Mouse (Mus musculus): ENCODE data around the gene Serpinb1a.
A peak's percentile ranks its signal among the peaks of the same experiment; 100 is the strongest.

Serpinb1a gene

GRCm38 (mm10) chr13:32834513-32834912 is 16.5 kb downstream of the Serpinb1a start:
- DNase-seq (ENCODE audit: low read depth, low spot score) = no peak

DNA sequence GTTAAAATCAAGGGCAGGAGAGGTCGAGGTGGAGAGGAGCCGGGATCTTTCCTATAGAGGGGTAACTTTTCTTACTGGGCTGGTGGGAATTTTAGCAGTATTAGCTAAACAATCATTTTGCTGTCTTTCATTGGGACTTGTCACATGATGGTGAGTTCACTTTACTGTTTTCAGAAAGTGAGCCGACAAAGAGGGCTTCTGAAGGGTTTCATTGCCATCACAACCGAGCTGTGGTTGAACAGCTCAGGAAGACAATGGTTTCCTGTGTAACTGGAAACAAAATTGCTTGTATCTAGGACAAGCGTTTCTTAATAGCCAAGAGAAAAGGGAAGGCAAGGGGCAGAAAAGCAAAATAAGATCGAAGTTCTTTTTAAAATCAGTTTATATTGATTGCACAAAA is 17.7 kb downstream of the Serpinb1a start:
- DNase-seq (ENCODE audit: low read depth, low spot score) = peak; percentile 59

DNA sequence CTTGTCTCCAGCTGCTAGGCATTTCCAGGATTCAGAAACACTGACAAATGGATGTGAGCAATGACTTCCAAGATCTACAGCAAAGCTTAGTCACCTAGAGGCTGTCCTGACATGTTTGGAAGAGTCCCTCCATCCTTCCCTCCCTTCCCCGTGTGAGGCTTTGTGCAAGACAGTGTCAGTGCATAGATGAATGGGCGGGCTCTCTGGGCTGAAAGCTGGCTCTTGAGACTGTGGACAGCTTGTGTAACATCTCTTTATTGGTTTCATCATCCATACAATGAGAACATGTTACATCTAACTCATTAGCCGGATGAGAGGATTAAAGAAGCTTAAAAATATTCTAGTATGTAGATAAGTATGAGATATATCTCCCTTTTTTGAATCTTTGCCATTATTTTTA is 18.2 kb downstream of the Serpinb1a start:
- no peak for DNase-seq (ENCODE audit: low read depth, low spot score)

DNA sequence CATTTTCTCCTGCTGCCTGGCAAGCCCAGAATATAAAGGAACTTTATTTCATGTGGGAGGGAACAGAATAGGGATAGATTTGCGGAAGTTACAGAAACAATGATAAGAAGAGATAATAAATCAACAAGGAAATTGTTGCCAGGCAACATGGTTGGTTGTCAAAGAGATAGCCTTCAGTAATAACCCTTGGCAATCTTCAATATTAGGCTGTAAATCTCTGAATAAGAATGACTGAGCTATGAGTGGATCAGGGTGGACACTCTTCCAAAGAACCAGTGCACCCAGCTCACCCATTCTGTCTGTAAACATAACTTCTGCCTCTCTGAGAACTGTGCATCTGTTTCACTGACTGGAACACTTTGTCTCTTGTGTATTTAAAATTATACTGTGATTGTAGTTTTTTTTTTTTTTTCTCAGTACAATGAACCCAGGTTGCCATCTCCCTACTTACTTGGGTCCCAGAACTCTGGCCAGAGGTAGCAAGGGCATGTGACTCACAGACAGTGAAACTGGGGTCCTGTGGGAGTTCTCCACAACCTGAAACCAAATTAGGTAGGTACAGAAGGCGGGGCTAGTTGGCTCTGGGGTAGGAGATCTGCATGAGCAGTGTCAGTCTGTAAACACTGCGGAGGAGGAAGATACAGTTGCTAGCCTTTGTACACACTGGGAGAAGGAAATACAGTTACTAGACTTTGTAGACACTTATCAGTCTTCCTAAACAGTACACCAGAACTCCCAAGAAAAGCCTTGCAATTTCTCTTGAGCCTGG is 19.3 kb downstream of the Serpinb1a start:
- DNase-seq (ENCODE audit: low read depth, low spot score) = no peak

- no peak for DNase-seq (ENCODE audit: low read depth, low spot score)
Measured at GRCm38 (mm10) chr13:32828886-32829285, 22.1 kb downstream of the Serpinb1a start.

- DNase-seq (ENCODE audit: low read depth, low spot score) = no peak
Measured at GRCm38 (mm10) chr13:32827951-32828350, 23.0 kb downstream of the Serpinb1a start.

GRCm38 (mm10) chr13:32827111-32827822 is 23.7 kb downstream of the Serpinb1a start:
- DNase-seq (ENCODE audit: low read depth, low spot score) = no peak

GRCm38 (mm10) chr13:32825546-32825945 is 25.4 kb downstream of the Serpinb1a start:
- DNase-seq (ENCODE audit: low read depth, low spot score) = no peak

DNA sequence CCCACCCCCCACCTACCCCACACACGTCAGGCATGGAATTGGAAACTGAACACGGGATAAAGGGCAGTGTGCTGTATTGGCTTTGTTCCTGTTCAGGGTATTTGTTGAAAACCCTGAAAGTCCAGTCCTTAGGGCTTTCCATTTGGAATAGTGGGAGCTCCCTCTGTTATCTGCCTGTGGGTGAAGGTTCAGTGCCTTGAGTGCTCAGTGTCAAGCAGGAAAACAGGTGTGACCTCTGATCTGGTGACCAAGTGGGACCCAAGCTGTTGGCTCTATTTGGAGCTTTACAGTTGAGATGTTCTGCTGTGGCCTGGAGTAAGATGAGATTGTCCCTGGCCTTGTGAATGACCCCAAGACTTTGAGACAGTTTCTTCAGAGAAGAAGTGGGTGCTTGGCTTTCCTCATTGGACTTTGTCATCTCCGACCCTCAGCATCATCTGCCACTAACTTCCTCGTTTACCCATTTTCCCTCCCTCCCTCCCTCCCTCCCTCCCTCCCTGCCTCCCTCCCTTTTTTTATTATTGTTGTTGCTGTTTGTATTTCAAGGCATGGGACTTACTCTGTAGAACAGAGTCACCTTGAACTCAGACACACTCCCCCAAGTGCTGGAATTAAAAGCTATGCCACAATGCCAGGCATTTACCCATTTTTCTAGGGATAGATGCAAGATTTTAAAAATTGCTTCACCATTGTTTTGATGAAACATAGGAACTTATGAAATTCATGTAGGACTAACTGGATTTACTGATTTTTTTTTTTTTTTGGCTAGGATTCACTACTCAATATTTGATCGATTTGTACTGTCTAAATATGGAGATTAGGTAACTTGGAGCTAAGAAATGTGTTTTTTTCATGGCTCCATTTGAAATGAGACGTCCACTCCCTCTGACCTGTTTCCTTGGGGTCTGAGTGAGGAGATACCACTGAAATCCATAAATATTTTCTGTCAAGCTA is 26.3 kb downstream of the Serpinb1a start:
- no peak for DNase-seq (ENCODE audit: low read depth, low spot score)

GRCm38 (mm10) chr13:32823126-32823525 is 27.9 kb downstream of the Serpinb1a start:
- DNase-seq (ENCODE audit: low read depth, low spot score) = no peak

GRCm38 (mm10) chr13:32821671-32822070 is 29.3 kb downstream of the Serpinb1a start:
- DNase-seq (ENCODE audit: low read depth, low spot score) = no peak

- no peak for DNase-seq (ENCODE audit: low read depth, low spot score)
Measured at GRCm38 (mm10) chr13:32819926-32820325, 31.1 kb downstream of the Serpinb1a start.

- DNase-seq (ENCODE audit: low read depth, low spot score) = no peak
Measured at GRCm38 (mm10) chr13:32819241-32819640, 31.7 kb downstream of the Serpinb1a start.

GRCm38 (mm10) chr13:32807624-32808023 is 43.4 kb downstream of the Serpinb1a start:
- DNase-seq (ENCODE audit: low read depth, low spot score) = no peak

DNA sequence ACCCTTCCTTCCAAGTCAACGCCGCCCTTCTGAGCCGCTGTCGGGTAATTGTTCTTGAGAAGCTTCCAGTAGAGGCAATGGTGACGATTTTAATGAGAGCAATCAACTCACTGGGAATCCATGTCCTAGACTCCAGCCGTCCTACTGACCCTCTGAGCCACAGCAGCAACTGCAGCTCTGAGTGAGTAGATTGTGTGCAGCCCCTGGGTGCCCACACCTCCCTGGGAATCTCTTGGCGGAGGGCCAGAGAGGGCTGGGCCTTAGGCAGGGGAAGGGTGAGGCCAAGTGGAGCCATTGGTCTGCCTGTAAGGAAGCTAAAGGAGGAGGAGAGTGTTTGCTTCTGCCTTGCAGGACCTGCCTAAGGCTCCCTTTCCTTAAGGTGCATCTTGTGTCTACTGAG is 44.2 kb downstream of the Serpinb1a start:
- DNase-seq (ENCODE audit: low read depth, low spot score) = no peak

DNA sequence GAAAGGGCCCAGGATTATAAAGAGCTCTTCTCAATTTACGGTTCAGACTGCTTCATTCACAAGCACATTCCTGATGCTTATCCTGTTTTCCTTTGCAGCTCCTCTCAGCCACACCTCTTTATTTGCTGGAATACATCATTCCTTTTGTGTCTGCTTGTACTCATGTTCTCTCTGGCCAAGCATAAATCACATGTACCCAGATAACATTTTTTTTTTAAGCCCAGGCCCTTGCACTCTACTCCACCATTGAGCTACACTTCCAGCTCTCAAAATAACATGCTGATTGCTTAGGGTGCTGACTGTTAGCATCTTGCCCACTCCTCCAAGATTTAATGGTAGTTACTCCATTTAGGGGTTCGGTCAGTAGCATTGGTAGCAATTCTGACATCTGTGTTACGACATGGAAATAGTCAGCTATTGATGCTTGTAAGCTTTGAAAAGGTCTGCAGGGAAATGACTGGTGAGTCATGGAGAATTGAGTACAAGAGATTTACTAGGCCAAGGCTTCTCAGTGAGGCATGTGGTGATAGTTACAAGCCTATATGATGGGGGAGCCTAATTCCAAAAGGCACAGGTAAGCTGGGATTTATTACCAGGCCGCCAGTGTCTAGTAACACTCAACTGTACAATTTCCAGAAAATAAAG is 47.2 kb downstream of the Serpinb1a start:
- no peak for DNase-seq (ENCODE audit: low read depth, low spot score)

GRCm38 (mm10) chr13:32802259-32803081 is 48.5 kb downstream of the Serpinb1a start, which contains the start of gene D930007J09Rik:
TSS of gene D930007J09Rik (minus strand) at chr13:32802849.
- peak; percentile 26 for DNase-seq (ENCODE audit: low read depth, low spot score)

- peak; percentile 100 for DNase-seq (ENCODE audit: low read depth, low spot score)
Measured at GRCm38 (mm10) chr13:32801693-32802221, 49.2 kb downstream of the Serpinb1a start, which contains the start of gene Wrnip1. TSS of gene Wrnip1 (plus strand) at chr13:32802038.

- DNase-seq (ENCODE audit: low read depth, low spot score) = no peak
Measured at GRCm38 (mm10) chr13:32800859-32801258, 50.1 kb downstream of the Serpinb1a start.

GRCm38 (mm10) chr13:32799131-32799530 is 51.9 kb downstream of the Serpinb1a start:
- no peak for DNase-seq (ENCODE audit: low read depth, low spot score)

Measured in telencephalon, adult 2 months (tissue).